Mouse (Mus musculus): ENCODE data around the gene Kif3b. TPM values are rescaled to one million over a fixed set of nuclear protein-coding genes. Genes with fewer than 3 reads are reported as not detected.

Gene Kif3b
- total and polyA plus RNA-seq, 2 experiments from 2014 or later, result 3.1 to 6.5 TPM

GRCm38 (mm10) chr2:153298863-153299262 lies 7.7 kb downstream of the Kif3b start:
- Histone ChIP-seq H3K4me3 (ENCODE audit: low read depth, low read length) (no peak overlapping the region), H3K36me3 (replicated peaks; ENCODE audit: control insufficient read depth, insufficient read depth, low read length) (no peaks in the 10 kb centered on the region), H3K9me3 (replicated peaks; ENCODE audit: control insufficient read depth, low read length) (no peaks in the 10 kb centered on the region), H3K4me2 (ENCODE audit: low read depth, low read length) (no peak overlapping the region), H3K27ac (ENCODE audit: low read depth) (peak overlapping the region; percentile 34; the same call in 1 of the 2 replicates), H3K9ac (replicated peaks; ENCODE audit: low read depth, low read length) (peak overlapping the region; percentile 17; the same call in 1 of the 2 replicates), H3K27me3 (ENCODE audit: control insufficient read depth, insufficient read depth, low read length) (no peaks in the 10 kb centered on the region), H3K4me1 (ENCODE audit: control insufficient read depth, insufficient read depth) (no peaks in the 10 kb centered on the region; the same call in 1 of the 2 replicates)
- TF ChIP-seq EP300 (IDR thresholded peaks at IDR 0.05; ENCODE audit: low read depth) (no peak), CTCF (IDR thresholded peaks at IDR 0.05; ENCODE audit: low read depth) (peak; percentile 24)
- DNase-seq (ENCODE audit: low spot score) (peak; percentile 26), ATAC-seq (ENCODE audit: insufficient read depth, low read depth) (peak; percentile 33; the same call in 1 of the 2 replicates)
- WGBS, result 55% methylated on average over 4 of the region's 4 CpGs

- Histone ChIP-seq H3K36me3 (replicated peaks; ENCODE audit: control insufficient read depth, insufficient read depth, low read length) (no peaks in the 10 kb centered on the region), H3K4me2 (ENCODE audit: low read depth, low read length) (no peak overlapping the region), H3K27ac (ENCODE audit: low read depth) (no peak overlapping the region), H3K4me1 (ENCODE audit: control insufficient read depth, insufficient read depth) (no peaks in the 10 kb centered on the region; the same call in 1 of the 2 replicates), H3K4me3 (ENCODE audit: low read depth, low read length) (no peak overlapping the region), H3K9me3 (replicated peaks; ENCODE audit: control insufficient read depth, low read length) (no peaks in the 10 kb centered on the region), H3K9ac (replicated peaks; ENCODE audit: low read depth, low read length) (no peak overlapping the region), H3K27me3 (ENCODE audit: control insufficient read depth, insufficient read depth, low read length) (no peaks in the 10 kb centered on the region)
- ATAC-seq (ENCODE audit: insufficient read depth, low read depth), result no peak
- no peak for TF ChIP-seq EP300 (IDR thresholded peaks at IDR 0.05; ENCODE audit: low read depth)
- no peak for DNase-seq (ENCODE audit: low spot score)
- 92% methylated on average over 5 of the region's 5 CpGs for WGBS
Measured at GRCm38 (mm10) chr2:153301123-153301522, 9.9 kb downstream of the Kif3b start.

- peak overlapping the region; percentile 79 for H3K27ac ChIP-seq (ENCODE audit: low read depth)
- no peaks in the 10 kb centered on the region for H3K4me1 ChIP-seq (ENCODE audit: control insufficient read depth, insufficient read depth)
- ATAC-seq (ENCODE audit: insufficient read depth, low read depth) (0 out of 2 replicates have a peak, but pooled peaks have one; percentile 39), DNase-seq (ENCODE audit: low spot score) (peak; percentile 32)
- no peak overlapping the region for H3K4me2 ChIP-seq (ENCODE audit: low read depth, low read length)
- H3K4me3 ChIP-seq (ENCODE audit: low read depth, low read length), result no peak overlapping the region
- WGBS, result 35% methylated on average over 6 of the region's 6 CpGs
- no peaks in the 10 kb centered on the region for H3K9me3 ChIP-seq (replicated peaks; ENCODE audit: control insufficient read depth, low read length)
- H3K9ac ChIP-seq (replicated peaks; ENCODE audit: low read depth, low read length), result no peak overlapping the region
- TF ChIP-seq CTCF (IDR thresholded peaks at IDR 0.05; ENCODE audit: low read depth) (no peak), EP300 (IDR thresholded peaks at IDR 0.05; ENCODE audit: low read depth) (no peak)
- no peaks in the 10 kb centered on the region for H3K27me3 ChIP-seq (ENCODE audit: control insufficient read depth, insufficient read depth, low read length)
- H3K36me3 ChIP-seq (replicated peaks; ENCODE audit: control insufficient read depth, insufficient read depth, low read length), result no peaks in the 10 kb centered on the region
Measured at GRCm38 (mm10) chr2:153305240-153305639, 14.0 kb downstream of the Kif3b start.

- Histone ChIP-seq H3K27ac (ENCODE audit: low read depth) (no peak overlapping the region), H3K4me3 (ENCODE audit: low read depth, low read length) (no peak overlapping the region), H3K4me1 (ENCODE audit: control insufficient read depth, insufficient read depth) (no peaks in the 10 kb centered on the region), H3K27me3 (ENCODE audit: control insufficient read depth, insufficient read depth, low read length) (no peaks in the 10 kb centered on the region), H3K4me2 (ENCODE audit: low read depth, low read length) (no peak overlapping the region), H3K9ac (replicated peaks; ENCODE audit: low read depth, low read length) (no peak overlapping the region), H3K9me3 (replicated peaks; ENCODE audit: control insufficient read depth, low read length) (no peaks in the 10 kb centered on the region), H3K36me3 (replicated peaks; ENCODE audit: control insufficient read depth, insufficient read depth, low read length) (no peaks in the 10 kb centered on the region)
- WGBS, result 77% methylated on average over 7 of the region's 7 CpGs
- DNase-seq (ENCODE audit: low spot score), result no peak
- no peak for ATAC-seq (ENCODE audit: insufficient read depth, low read depth)
- no peak for TF ChIP-seq CTCF (IDR thresholded peaks at IDR 0.05; ENCODE audit: low read depth)
- TF ChIP-seq EP300 (IDR thresholded peaks at IDR 0.05; ENCODE audit: low read depth), result no peak
Measured at GRCm38 (mm10) chr2:153308586-153308985, 17.4 kb downstream of the Kif3b start.

DNA sequence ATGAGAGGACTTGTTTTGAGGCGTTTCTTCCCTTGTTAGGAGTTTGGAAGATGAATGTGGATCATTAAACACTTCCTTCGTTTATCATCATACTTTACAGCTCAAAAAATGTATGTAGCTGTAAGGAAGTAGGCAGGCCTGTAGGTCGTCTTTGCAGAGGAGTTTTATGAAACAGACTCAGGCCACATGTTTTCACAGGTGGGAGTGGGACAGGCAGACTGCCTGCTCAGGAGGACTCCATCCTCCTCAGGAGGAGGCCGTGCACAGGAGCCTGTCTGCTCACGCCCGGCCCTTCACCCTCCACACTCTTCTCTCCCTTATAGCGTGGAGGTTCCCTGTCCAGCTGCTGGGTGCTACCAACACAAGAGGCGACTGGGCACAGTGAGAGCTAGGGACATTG lies 17.9 kb downstream of the Kif3b start:
- Histone ChIP-seq H3K4me3 (ENCODE audit: low read depth, low read length) (no peak overlapping the region), H3K27ac (ENCODE audit: low read depth) (no peak overlapping the region), H3K9ac (replicated peaks; ENCODE audit: low read depth, low read length) (no peak overlapping the region), H3K4me1 (ENCODE audit: control insufficient read depth, insufficient read depth) (no peaks in the 10 kb centered on the region), H3K36me3 (replicated peaks; ENCODE audit: control insufficient read depth, insufficient read depth, low read length) (no peaks in the 10 kb centered on the region), H3K4me2 (ENCODE audit: low read depth, low read length) (no peak overlapping the region), H3K9me3 (replicated peaks; ENCODE audit: control insufficient read depth, low read length) (no peaks in the 10 kb centered on the region), H3K27me3 (ENCODE audit: control insufficient read depth, insufficient read depth, low read length) (no peaks in the 10 kb centered on the region)
- ATAC-seq (ENCODE audit: insufficient read depth, low read depth), result no peak
- no peak for DNase-seq (ENCODE audit: low spot score)
- 80% methylated on average over 8 of the region's 8 CpGs for WGBS
- no peak for TF ChIP-seq EP300 (IDR thresholded peaks at IDR 0.05; ENCODE audit: low read depth)
- TF ChIP-seq CTCF (IDR thresholded peaks at IDR 0.05; ENCODE audit: low read depth), result no peak

DNA sequence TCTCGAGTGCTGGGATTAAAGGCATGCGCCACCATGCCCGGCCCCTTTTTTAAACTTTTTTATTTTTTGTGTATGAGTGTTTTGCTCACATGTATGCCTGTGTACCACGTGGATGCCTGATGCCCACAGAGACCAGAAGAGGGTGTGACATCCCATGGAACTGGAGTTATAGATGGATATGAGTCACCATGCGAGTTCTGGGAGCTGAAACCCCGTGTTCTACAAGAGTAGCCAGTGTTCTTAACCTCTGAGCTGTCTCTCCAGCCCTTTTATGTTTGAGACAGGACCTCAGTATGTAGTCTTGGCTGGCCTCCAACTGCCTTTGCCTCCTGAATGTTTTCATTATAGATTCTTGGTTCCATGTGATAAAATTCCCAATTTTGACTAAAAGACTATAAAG lies 19.0 kb downstream of the Kif3b start:
- Histone ChIP-seq H3K9me3 (replicated peaks; ENCODE audit: control insufficient read depth, low read length) (no peaks in the 10 kb centered on the region), H3K27ac (ENCODE audit: low read depth) (no peak overlapping the region), H3K4me2 (ENCODE audit: low read depth, low read length) (no peak overlapping the region), H3K4me1 (ENCODE audit: control insufficient read depth, insufficient read depth) (no peaks in the 10 kb centered on the region), H3K27me3 (ENCODE audit: control insufficient read depth, insufficient read depth, low read length) (no peaks in the 10 kb centered on the region), H3K4me3 (ENCODE audit: low read depth, low read length) (no peak overlapping the region), H3K9ac (replicated peaks; ENCODE audit: low read depth, low read length) (no peak overlapping the region), H3K36me3 (replicated peaks; ENCODE audit: control insufficient read depth, insufficient read depth, low read length) (no peaks in the 10 kb centered on the region)
- 0 out of 2 replicates have a peak, but pooled peaks have one; percentile 24 for ATAC-seq (ENCODE audit: insufficient read depth, low read depth)
- peak; percentile 18 for DNase-seq (ENCODE audit: low spot score)
- no peak for TF ChIP-seq CTCF (IDR thresholded peaks at IDR 0.05; ENCODE audit: low read depth)
- TF ChIP-seq EP300 (IDR thresholded peaks at IDR 0.05; ENCODE audit: low read depth), result no peak
- 58% methylated on average over 6 of the region's 6 CpGs for WGBS
